Mouse (Mus musculus) thymus, postnatal 10 days (tissue): ENCODE measurements around the gene Gpatch2l.
A peak's percentile ranks its signal among the peaks of the same experiment; 100 is the strongest.

Source experiments
- DNase-seq, 2 experiments: peaks; one replicate each; pipeline ENCODE4 v3.0.0; 2021; ENCODE audit warnings: low spot score in 2 of 2

Gene Gpatch2l

DNA sequence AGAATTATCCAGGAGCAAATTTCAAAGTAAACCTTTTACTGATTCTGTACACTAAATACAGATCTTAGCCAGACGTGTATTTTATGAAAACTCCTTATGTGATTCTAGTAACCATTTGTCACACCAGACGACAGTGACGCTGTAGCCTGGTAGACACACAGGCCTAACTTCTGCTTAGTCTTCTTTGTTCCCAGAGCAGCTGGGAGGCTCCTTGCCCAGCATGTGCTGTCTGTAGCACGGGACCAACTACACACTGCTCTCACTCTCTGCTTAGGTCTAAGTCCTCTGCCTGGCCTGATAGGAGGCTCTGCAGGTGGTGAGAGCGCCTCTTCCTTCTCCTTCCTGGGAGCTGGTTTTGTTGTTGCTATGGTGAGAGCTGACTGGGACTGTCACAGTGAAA lies 35.2 kb downstream of the Gpatch2l start:
- DNase-seq: no peak

DNA sequence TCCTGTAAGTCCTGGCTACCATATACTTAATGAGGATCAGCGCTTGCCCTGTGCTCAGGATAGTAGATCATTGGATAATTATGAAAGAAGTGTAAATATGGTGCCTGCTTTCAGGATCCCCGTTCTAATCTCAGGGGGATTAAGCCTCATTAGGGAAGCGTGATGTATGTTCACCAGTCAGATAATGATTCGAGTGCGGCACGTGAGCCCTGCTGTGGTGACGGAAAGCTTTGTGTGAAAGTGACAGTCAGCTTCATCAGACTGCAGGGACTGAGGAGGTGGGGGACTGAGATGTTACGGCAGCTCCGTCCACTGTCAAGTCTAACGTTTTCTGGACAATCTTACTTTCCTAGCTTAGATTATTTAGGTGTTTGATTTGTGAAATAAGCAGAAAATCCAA lies 38.3 kb downstream of the Gpatch2l start:
- DNase-seq: no peak

DNA sequence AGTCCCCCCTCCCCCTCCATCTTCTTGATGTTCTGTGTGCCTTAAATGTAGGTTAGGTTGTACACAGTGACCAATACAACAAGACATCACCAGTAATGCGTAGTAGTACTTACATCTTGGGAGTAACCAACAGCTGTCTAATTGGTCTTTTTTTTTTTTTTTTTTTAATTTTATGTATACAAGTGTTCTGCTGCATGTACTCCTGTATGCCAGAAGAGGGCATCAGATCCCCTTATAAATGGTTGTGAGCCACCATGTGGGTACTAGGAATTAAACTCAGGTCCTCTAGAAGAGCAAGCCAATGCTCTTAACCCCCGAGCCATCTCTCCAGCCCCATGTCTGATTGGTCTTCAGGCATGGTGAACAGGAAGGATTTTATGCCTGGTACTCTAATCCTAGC lies 44.0 kb downstream of the Gpatch2l start:
- no peak for DNase-seq

DNA sequence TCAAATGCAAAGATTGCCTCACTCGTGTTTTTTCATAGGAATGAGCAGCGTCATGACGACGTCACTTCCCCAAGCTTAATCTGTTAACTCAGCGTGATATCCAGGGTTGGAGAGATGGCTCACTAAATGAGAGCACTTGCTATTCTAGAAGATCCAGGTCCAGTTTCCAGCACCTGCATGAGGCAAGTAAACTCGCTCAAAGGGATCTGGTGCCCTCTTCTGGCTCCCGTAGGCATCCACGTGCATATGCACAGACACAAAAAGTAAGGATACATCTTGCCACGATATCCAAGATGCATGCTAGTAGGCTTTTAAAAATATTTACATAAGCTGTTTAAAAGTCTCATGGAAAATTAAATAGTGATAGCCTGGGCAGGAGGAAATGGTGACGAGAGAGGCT lies 55.8 kb downstream of the Gpatch2l start:
- DNase-seq: no peak

DNA sequence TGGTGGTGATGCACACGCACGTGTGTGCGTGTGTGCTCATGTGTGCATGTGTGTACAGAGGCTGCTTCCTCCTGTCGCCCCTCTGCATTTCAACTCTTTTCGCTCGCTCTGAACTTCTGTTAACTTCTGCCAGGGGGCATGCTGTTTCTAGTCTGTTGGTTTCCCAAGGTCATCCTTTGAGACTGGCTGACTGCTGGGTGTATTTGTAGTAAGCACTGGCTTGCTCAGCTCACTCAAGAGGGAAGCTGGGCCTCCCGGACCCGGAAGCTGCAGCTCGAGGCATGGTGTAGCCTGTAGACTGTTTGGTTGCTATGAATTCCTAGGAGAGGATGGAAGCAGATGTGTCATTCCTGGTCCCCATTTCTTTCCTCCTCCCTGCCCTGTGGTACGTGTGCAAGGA lies 61.3 kb downstream of the Gpatch2l start:
- no peak for DNase-seq

DNA sequence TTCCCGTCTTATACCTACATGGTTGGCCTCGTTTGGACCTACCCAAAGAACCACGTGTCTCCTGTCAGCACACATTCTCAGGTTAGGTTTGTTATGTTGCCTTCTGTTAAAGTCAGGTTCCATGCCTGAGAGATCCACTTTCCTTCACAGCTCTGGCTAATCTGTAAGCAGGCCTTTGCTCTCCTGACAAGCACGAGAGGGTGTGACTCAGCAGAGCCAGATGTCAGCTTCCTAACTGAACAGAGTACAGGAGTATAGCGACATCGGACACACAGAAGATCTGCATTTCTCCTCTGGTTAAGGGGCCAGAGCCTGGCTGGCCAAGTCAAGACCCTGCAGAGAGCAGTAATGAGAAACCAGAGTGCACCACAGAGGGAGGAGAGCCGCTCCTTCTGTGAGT lies 63.4 kb downstream of the Gpatch2l start:
- DNase-seq: peak in 1 of 2 experiments; percentile 16

DNA sequence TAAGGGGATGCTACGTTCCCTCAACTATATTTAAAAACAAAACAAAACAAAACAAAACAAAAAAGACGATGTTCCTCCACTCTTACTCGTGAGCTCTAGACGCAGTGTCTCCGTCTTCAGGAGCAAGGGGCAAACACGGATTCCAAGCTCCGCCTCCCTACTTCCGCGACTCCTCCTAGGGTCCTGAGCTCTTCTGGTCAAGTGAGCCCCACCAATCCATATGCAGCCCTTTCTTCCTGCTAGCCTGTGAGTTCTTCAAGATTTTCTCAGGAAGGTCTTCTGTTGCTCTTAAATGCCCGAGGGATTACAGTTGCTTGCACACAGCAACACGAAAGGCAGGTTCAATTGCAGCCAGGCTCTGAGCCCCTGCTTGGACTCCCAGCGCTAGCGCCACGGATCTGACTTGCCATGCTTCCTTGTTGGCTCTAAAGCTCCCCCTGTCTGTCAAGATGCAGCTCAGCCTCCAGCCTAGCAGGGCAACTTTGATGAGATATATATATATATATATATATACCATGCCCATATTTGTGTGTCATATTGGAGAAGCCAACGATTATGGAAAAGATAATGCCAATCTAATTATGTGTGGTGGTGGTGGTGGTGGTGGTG lies 64.1 kb downstream of the Gpatch2l start:
- DNase-seq: peak; percentile 56 to 71

DNA sequence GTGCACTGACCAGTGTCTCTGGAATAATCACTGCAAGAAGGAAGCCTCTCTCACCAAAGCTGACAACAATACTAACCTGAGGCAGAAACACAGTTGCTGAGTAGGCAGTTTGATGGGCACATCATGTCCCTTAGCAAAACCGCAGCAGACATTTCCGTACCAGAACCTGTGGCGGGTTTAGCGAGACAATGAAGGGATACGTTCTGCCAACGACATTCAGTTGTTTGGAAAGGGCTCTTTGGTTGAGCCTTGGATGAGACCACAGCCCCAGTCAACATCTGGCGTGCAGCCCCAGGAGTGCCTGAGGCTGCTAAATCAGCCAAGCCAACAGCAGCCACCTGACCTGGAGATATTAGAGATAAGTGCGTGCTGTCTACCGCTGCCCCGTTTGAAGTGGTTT lies 67.8 kb downstream of the Gpatch2l start:
- peak; percentile 45 to 54 for DNase-seq

DNA sequence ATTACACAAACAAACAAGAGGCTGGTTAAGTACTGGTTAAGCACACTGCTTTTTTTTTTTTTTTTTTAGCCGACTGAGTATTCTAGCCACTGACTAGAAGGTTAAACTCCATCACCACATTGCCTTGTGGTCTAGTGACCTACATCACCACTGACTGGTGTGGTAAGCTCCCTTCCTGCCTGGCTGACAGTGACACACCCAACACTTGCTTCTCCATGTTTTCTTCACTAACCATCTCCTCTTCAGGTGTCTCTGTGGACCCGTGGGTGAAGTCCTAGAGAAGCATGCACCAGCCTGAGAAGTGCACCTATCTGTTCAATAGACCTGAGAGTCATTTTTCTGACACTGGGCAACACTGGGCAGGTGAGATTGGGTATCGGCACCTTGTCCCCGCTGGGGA lies 68.2 kb downstream of the Gpatch2l start:
- peak; percentile 55 to 58 for DNase-seq

DNA sequence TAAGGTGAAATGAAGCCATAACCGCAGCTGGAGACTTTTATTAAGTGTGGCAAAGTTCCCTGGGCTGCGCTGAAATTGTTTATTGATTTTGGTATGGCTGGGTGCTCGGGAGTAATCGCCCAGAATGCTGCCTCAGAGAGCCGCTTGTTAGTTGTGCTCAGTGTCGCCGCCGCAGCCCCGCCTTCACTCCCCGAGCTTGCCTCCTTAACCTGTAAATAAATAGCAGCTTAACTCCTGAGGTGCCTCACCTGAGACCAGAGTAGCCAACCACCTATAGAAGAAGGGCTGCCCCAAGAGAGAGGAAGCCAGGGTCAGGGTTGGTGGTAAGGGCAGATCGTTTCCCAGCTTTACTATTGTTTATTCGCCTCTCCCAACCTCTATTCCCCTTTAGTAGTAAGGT lies 79.0 kb downstream of the Gpatch2l start:
- no peak for DNase-seq

DNA sequence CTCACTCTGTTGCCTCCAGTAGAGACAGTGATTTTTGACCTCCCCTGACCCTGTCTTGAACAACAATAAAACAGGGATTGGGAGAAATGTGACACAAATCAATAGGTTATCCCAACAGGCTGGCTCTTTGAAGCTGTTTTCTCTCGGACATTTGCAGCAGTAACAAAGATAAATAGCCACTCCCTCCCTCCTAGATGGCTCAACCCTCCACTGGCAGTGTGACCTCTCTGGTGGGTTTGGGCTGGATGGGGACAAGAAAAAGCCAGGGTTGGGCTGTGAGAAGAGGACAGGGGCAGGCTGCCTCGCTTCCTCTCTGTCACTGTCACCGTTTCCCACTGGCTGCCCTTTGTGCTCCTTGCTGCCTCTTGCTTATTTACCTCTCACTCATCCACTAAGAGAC lies 82.6 kb downstream of the Gpatch2l start:
- DNase-seq: no peak

DNA sequence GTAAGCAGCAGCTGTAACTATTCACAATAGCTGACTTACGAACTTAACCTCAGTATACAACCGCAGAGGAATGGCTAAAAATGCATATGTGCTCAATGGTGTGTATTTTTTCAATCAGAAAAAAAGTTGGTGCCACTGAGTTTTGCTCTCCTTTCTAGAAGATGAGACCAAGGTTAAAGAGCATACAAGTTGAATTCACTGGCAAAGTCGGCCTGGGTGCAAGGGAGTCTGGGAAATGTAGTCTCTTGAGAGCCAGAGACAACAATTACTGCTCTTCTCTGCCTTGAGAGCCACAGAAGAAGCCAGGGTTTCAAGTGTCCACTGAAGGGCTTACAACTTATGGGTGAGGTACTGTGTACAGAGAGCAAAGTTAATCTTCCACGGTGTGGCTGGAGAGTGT lies 88.2 kb downstream of the Gpatch2l start:
- no peak for DNase-seq

DNA sequence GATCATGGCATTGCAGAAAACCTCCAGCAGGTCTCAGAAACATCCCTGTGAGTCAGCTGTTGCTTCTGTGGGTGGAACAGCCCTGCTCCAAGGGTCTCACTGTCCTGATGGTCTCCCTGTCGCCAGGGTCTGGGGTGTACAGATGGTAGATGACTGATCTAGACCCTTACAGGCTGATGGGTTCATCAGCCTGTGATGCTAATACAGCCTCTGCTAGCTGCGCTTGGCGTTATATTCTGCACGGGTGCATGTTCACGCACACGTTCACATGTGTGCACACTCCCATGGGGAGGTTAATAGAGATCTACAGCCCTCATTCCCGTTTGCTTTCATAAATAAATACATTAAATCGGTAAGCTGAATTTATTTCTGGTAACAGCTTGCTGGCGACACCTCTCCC lies 89.0 kb downstream of the Gpatch2l start:
- DNase-seq: no peak

DNA sequence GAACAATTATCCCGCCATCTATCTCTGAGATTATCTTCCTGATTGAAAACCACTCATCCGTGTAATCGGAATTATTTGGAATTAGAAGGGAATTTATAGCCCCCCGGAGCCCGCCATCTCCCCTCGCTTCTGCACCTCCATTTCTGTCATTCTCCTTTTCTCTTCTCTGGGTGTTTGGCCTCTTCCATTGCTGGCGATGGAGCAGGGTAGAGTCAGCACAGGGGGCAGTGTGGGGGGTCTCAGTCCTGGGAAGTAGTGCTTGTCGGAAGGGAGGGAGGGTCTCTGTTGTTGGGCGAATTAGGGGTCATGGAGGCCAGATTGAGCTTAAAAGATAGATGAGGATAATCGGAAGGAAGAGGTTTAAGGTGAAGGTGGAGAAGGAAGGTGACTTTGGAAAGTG lies 89.6 kb downstream of the Gpatch2l start:
- DNase-seq: no peak

DNA sequence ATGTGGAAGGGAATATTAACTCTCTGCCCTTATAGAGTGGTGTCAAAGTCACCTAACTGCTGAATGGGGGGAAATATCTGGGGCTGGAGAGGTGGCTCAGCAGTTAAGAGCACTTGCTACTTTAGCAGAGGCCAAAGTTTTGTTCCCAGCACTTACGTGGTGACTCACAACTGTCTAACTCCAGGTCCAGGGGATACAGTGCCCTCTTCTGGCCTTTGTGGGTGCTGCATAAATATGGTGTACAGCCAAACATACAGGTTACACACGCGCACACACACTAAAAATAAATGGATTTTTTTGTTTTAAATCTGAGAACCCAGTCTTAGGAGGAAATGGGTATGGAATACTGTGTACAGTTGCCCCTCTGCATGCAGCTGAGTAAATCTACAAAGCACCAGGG lies 94.6 kb downstream of the Gpatch2l start:
- no peak for DNase-seq

DNA sequence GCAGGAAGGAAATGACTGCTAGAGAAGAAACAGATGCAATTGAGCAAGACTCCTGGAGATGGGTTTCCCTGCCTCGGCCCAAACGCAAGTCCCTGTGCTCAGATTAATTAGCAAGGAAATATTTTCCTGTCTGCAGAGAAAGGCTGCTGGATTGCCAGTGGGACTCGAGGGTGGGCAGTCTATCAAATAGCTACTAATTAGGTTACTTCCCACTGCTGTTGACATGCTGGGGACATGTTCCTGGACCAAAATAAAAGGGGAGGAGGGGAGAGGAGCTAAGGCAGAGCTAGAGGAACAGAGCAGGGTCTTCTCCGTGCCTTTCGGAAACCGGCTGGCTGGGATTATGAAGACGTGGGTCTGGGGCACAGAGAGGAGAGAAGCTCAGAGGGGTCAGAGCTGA lies 95.2 kb downstream of the Gpatch2l start:
- no peak for DNase-seq
